Mouse (Mus musculus) ES-E14 (cell line): ENCODE data around the gene Tmem186. TPM values are rescaled to one million over a fixed set of nuclear protein-coding genes. Genes with fewer than 3 reads are reported as not detected.
A peak's percentile ranks its signal among the peaks of the same experiment; 100 is the strongest.

Experiments
- DNase-seq: peaks from one replicate; pipeline ENCODE4 v3.0.0-alpha.2; 2013; ENCODE audit warnings: low read depth, low spot score
- H3K27ac ChIP-seq: 2 replicates; pipeline ENCODE4 v1.5.1; 2012; ENCODE audit warnings: low read depth, mild to moderate bottlenecking, low read length, moderate library complexity, mixed read lengths; ENCODE audit not compliant: poor library complexity, insufficient read depth, severe bottlenecking
- H3K36me3 ChIP-seq: 2 replicates; pipeline ENCODE4 v1.6.1; 2012; ENCODE audit warnings: mild to moderate bottlenecking, low read length, moderate library complexity, mixed read lengths; ENCODE audit not compliant: control insufficient read depth, poor library complexity, insufficient read depth, severe bottlenecking
- H3K4me1 ChIP-seq, 2 experiments: fragments of 150-350 bp in 1 of 2; sonication (generic) in 1 of 2; 2 replicates each; pipeline ENCODE4 v1.6.1; 2012; ENCODE audit warnings: low read length in 2 of 2, mild to moderate bottlenecking in 1 of 2, mixed read lengths in 1 of 2; ENCODE audit not compliant: control insufficient read depth in 2 of 2, insufficient read depth in 2 of 2, poor library complexity in 1 of 2
- H3K4me3 ChIP-seq, 2 experiments: fragments of 150-350 bp in 1 of 2; sonication (generic) in 1 of 2; 2 replicates each; pipeline ENCODE4 v1.5.1; 2012; ENCODE audit warnings: low read length in 2 of 2, low read depth in 1 of 2, mild to moderate bottlenecking in 1 of 2, mixed read lengths in 1 of 2; ENCODE audit not compliant: insufficient read depth in 1 of 2, poor library complexity in 1 of 2, severe bottlenecking in 1 of 2
- H3K9ac ChIP-seq: 2 replicates; pipeline ENCODE4 v1.6.1; 2012; ENCODE audit warnings: low read depth, mild to moderate bottlenecking, low read length, mixed read lengths; ENCODE audit not compliant: poor library complexity, insufficient read depth, severe bottlenecking
- H3K9me3 ChIP-seq: fragments of 150-350 bp; sonication (generic); 2 replicates; pipeline ENCODE4 v1.6.1; 2012; ENCODE audit warnings: low read depth, mild to moderate bottlenecking, low read length; ENCODE audit not compliant: control insufficient read depth, insufficient read depth
- CHD2 ChIP-seq: IDR thresholded peaks from 2 replicates; pipeline ENCODE4 v1.6.1; 2014; ENCODE audit warnings: mild to moderate bottlenecking, low read depth, low read length, inconsistent platforms
- HCFC1 ChIP-seq: IDR thresholded peaks from 2 replicates; pipeline ENCODE4 v1.6.1; 2012; ENCODE audit warnings: low read length, inconsistent platforms, borderline replicate concordance; ENCODE audit not compliant: insufficient read depth
- MAFK ChIP-seq: IDR thresholded peaks from 2 replicates; pipeline ENCODE4 v1.6.1; 2014; ENCODE audit warnings: mild to moderate bottlenecking, low read depth, low read length, inconsistent platforms; ENCODE audit not compliant: insufficient read depth
- ZC3H11A ChIP-seq: IDR thresholded peaks from 2 replicates; pipeline ENCODE4 v1.6.1; 2012; ENCODE audit warnings: low read depth, mild to moderate bottlenecking, inconsistent platforms, low read length, borderline replicate concordance
- ZNF384 ChIP-seq: IDR thresholded peaks from 2 replicates; pipeline ENCODE4 v1.6.1; 2012; ENCODE audit warnings: low read depth, low read length, inconsistent platforms
- in situ Hi-C, 2 experiments: fragments of 600-800 bp; cut with MboI; formaldehyde crosslinking; loops; one replicate each; pipeline ENCODE4 v1.15.1; 2025; ENCODE audit warnings: low sequenced_read_pairs in 2 of 2, inconsistent platforms in 1 of 2; ENCODE audit not compliant: unreplicated experiment in 2 of 2
- total RNA-seq: library from RNA; depleted of rRNA; stranded (reverse); fragments of 300-350 nt; gene quantifications from 2 replicates; pipeline ENCODE4 v1.2.3, GENCODE M21; 2012

Tmem186 gene
- total RNA-seq, 1 experiment = 20.7 TPM

DNA sequence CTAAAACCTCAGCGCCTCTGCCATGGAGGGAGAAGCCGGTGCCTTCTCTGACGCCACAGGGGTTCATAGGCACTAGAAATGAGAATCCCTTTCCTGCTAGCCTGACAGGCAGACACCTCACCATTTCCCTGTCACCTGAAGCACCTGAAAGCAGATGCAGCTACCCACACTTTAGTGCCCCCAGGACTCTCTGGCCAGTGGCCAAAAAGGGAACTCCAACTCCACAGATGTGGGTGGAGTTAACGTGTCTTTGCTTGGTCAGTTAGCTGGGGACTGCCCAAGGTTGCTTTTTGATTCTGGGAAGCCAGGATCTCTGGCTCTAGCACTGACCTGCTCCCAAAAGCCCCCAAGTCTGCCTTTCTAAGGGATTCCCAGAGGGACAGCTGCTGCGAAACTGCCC is 31.9 kb upstream of the Tmem186 start:
- peaks cover 7 to 45% of the 10 kb centered on the region in 2 experiments for H3K4me1 ChIP-seq
- no peak for TF ChIP-seq CHD2
- TF ChIP-seq MAFK = no peak
- TF ChIP-seq ZC3H11A = no peak
- TF ChIP-seq ZNF384 = no peak
- TF ChIP-seq HCFC1 = no peak
- no peak overlapping the region for H3K27ac ChIP-seq
- no peak for DNase-seq
- peak overlapping the region; percentile 25; the same call in 1 of the 2 replicates for H3K9ac ChIP-seq
- in situ Hi-C loops = no loop called here
- peaks cover 7% of the 10 kb centered on the region for H3K36me3 ChIP-seq
- no peak overlapping the region for H3K4me3 ChIP-seq
- H3K9me3 ChIP-seq = no peaks in the 10 kb centered on the region

DNA sequence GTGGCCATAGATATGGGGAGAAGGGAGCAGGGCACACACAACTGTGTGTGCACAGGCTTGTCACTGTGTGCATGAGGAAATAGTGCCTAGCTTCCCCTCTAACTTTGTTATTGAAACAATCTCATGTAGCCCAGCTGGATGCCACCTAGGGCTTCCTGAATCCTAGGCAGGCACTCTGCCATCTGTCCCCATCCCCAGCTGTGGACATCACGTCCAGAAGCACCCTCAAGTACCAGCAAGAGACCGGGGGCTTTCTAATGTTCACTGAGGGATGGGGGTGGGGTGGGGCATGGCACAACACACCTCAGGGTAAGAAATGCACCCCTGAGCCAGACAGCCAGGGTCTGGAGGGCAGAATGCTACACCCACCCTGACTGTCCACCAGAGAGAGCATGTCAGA is 30.9 kb upstream of the Tmem186 start:
- Histone ChIP-seq H3K27ac (no peak overlapping the region), H3K36me3 (peaks cover 9% of the 10 kb centered on the region)
- in situ Hi-C loops = no loop called here

GRCm38 (mm10) chr16:8667814-8668213 is 30.3 kb upstream of the Tmem186 start:
- Histone ChIP-seq H3K4me1 (peaks cover 7 to 47% of the 10 kb centered on the region in 2 experiments), H3K9ac (no peak overlapping the region), H3K4me3 (no peak overlapping the region), H3K9me3 (no peaks in the 10 kb centered on the region), H3K36me3 (peaks cover 15% of the 10 kb centered on the region), H3K27ac (no peak overlapping the region)
- no peak for DNase-seq
- in situ Hi-C loops = no loop called here
- TF ChIP-seq HCFC1 (no peak), ZNF384 (no peak), ZC3H11A (no peak), MAFK (no peak), CHD2 (no peak)

More for the DNA sequence above, 30.9 kb upstream of the Tmem186 start:
- Histone ChIP-seq H3K9ac (no peak overlapping the region), H3K4me1 (peaks cover 7 to 45% of the 10 kb centered on the region in 2 experiments), H3K9me3 (no peaks in the 10 kb centered on the region), H3K4me3 (no peak overlapping the region)
- DNase-seq = no peak
- no peak for TF ChIP-seq ZC3H11A
- no peak for TF ChIP-seq ZNF384
- TF ChIP-seq CHD2 = no peak
- no peak for TF ChIP-seq HCFC1
- no peak for TF ChIP-seq MAFK

GRCm38 (mm10) chr16:8667261-8667660 is 29.7 kb upstream of the Tmem186 start:
- H3K9ac ChIP-seq = no peak overlapping the region
- in situ Hi-C loops = no loop called here
- H3K36me3 ChIP-seq = peaks cover 15% of the 10 kb centered on the region
- no peak overlapping the region for H3K27ac ChIP-seq
- no peak for TF ChIP-seq ZC3H11A
- TF ChIP-seq ZNF384 = no peak
- TF ChIP-seq HCFC1 = no peak
- TF ChIP-seq CHD2 = no peak
- TF ChIP-seq MAFK = no peak
- no peaks in the 10 kb centered on the region for H3K9me3 ChIP-seq
- peaks cover 7 to 47% of the 10 kb centered on the region in 2 experiments for H3K4me1 ChIP-seq
- no peak for DNase-seq
- no peak overlapping the region for H3K4me3 ChIP-seq

DNA sequence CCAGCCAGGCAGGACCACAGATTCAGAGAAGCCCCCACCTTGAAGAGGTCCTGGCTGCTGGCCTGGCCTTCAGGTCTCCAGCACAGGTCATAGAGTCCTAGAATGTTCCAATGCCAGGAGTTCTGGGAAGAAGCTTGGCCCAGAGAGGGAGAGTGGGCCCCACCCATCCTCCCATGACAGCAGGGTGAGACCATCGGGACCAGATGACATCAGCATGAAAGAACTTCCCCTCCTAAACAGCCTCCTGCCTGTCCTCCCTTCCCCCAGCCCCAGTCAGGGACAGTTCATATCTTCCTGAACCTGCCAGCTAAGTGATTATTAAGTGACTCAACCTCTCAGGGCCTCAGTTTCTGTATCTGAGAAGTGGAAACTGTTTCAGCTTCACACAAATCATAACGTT is 28.9 kb upstream of the Tmem186 start:
- Histone ChIP-seq H3K9me3 (no peaks in the 10 kb centered on the region), H3K4me3 (no peak overlapping the region), H3K9ac (no peak overlapping the region), H3K36me3 (peaks cover 23% of the 10 kb centered on the region), H3K27ac (no peak overlapping the region), H3K4me1 (peaks cover 7 to 53% of the 10 kb centered on the region in 2 experiments)
- in situ Hi-C loops = no loop called here
- DNase-seq = no peak
- TF ChIP-seq ZC3H11A = no peak
- no peak for TF ChIP-seq CHD2
- no peak for TF ChIP-seq ZNF384
- TF ChIP-seq HCFC1 = no peak
- no peak for TF ChIP-seq MAFK
